Mouse (Mus musculus) telencephalon, adult 2 months (tissue): ENCODE data around the gene Dnajc6.

Source experiments
- DNase-seq: peaks from one replicate; pipeline ENCODE4 v3.0.0-alpha.2; 2011; ENCODE audit warnings: low read depth, low spot score

Gene Dnajc6

GRCm38 (mm10) chr4:101642708-101643107 is 146.3 kb downstream of the Dnajc6 start:
- DNase-seq, result no peak

- DNase-seq, result no peak
These were observed 146.8 kb downstream of the Dnajc6 start for GRCm38 (mm10) chr4:101643216-101643615.

DNA sequence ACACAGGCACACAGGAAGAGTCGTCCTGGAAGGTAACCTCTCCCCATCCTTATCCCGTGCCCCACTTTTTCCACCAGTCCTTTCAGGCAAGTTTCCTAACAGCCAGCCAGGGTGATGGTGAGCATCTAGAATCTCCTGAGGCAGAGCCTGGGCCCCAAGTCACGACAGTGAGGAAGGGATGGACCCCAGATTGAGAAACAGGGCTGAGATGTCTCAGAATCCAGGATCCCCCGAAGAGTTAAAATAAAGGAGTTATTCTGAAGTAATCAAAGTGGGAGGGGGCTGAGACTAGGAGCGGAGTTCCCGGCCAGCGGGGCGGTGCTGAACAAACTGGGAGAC is 150.4 kb downstream of the Dnajc6 start:
- DNase-seq, result no peak

- peak; percentile 99 for DNase-seq
These were observed 150.9 kb downstream of the Dnajc6 start, which contains the start of gene Leprot for GRCm38 (mm10) chr4:101647196-101647905. TSS of gene Leprot (plus strand) at chr4:101647718.

- no peak for DNase-seq
These were observed 151.7 kb downstream of the Dnajc6 start for GRCm38 (mm10) chr4:101647976-101648642.

GRCm38 (mm10) chr4:101648745-101649144 is 152.3 kb downstream of the Dnajc6 start:
- DNase-seq, result no peak

GRCm38 (mm10) chr4:101650961-101651360 is 154.5 kb downstream of the Dnajc6 start:
- no peak for DNase-seq

GRCm38 (mm10) chr4:101654256-101654655 is 157.8 kb downstream of the Dnajc6 start:
- DNase-seq, result no peak

DNA sequence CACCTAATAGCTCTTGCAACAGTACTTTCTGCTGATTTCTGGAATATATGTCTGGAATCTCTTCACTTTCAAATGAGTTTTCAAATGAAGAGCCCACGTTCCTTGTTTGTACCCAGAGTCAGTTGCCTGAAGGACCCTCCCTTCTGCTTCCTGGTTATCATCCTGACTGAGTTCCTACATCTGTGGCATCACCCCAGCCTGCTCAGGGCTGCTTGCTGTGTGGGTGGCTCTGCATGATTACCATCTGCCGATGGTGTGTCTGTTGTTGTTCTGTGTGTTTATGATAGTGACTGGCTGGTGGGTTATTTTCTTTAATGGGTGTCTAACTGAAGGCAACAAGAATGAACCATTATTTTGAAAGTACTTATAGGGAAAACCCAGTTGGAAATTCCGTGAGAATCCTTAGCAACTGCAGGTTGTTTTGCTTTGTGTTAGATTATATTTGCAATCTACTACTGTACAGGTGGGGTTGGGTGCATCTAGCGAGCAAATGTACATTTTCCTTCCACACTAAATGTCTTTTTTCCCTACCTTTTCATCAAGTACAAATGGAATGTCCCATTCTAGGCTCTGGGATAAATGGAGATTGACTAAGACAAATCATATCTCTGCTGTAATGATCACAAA is 158.5 kb downstream of the Dnajc6 start:
- no peak for DNase-seq

DNA sequence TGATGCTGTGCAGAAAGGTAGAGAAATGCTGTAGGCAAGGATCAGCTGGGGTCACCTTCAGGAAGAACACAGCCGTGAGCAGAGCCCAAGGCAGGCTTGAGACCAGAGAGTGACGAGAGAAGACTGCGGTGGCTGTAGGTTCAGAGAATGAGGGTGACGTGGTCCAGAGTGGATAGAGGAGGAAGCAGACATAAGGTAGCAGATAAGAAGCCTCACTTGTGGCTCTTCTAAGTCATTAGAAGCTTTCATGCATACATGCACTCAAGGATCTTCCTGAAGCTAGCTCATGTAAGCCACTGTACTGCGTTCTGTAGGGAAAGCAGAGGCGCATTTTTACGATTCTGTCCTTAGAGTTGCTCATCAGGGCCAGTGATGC is 159.0 kb downstream of the Dnajc6 start:
- no peak for DNase-seq

GRCm38 (mm10) chr4:101656056-101656455 is 159.6 kb downstream of the Dnajc6 start:
- no peak for DNase-seq

DNA sequence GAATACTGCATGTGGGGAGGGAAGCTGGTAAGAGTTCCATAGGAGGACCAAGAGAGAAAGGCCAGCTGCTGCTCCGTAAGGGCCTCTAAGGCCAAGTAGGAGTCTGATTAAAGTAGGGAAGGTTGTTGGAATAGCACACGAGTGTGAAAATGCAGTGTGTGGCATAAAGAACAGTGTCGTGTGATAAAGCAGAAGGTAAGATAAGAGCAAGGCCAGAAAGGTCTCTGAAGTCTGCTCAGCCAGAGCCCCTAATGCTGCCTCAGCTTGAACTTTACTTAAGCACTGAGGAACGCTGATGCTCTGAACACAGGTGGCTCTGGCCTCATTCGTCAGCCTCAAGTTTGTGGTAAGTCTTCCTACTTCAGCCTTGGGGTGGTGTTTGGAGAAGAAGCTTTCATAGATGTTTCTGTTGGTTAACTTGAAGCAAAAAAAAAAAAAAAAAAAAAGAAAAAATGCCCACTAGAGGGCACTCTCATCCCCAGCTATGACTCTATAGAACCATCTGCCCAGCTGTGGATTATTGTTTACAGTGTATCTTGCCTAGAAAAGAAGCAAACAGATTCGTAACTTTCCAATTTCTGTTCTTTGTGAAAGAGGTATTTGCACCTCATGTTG is 160.6 kb downstream of the Dnajc6 start:
- DNase-seq, result no peak

DNA sequence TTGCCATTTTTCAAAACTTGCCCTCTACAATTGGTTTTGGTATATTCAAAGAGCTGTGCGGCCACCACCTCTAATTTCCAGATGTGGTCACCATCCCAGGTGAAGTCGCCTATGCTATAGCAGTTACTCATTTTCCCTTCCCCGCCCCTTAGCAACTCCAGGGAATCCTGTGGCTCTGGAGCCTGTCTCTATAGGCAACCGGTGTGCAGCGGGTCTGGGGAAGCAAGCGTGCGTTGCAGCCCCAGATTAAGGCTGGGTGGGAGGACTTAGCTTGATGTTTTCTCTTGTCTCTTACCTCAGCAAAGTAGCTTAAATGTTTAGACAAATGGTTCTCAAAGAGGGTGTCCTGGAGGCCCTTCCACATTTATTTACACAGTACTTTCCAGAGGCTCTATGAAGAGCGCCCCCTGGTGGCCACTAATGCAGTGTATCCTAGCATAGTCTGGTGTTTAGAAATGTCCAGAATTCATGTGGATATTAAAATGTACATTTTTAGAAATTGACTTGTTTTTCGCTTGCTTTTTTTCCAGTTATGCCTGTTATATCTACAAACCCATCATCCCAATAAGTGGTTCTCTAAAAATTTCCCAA is 167.8 kb downstream of the Dnajc6 start:
- no peak for DNase-seq

- no peak for DNase-seq
These were observed 168.3 kb downstream of the Dnajc6 start for GRCm38 (mm10) chr4:101664766-101665165.

- DNase-seq, result no peak
These were observed 172.7 kb downstream of the Dnajc6 start for GRCm38 (mm10) chr4:101669161-101669560.

GRCm38 (mm10) chr4:101669811-101670210 is 173.4 kb downstream of the Dnajc6 start:
- no peak for DNase-seq

DNA sequence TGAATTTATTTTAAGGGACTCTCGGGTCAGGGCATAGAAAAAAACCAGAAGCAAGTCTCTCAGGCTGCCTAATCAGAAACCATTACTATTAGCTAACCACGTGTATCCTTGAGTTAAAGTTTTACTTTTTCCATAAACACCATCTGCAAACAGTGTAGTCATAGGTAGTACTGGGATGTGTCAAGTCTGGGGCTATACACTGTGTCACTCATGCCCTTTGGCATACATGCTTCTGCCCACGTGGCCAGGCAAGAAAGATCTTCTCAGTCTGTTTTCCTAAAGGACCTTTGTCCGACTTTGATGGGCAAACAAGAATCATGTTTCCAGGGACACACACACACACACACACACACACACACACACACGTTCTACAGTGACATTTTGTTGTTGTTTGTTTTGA is 178.3 kb downstream of the Dnajc6 start:
- DNase-seq, result no peak

GRCm38 (mm10) chr4:101675726-101676125 is 179.3 kb downstream of the Dnajc6 start:
- DNase-seq, result no peak

DNA sequence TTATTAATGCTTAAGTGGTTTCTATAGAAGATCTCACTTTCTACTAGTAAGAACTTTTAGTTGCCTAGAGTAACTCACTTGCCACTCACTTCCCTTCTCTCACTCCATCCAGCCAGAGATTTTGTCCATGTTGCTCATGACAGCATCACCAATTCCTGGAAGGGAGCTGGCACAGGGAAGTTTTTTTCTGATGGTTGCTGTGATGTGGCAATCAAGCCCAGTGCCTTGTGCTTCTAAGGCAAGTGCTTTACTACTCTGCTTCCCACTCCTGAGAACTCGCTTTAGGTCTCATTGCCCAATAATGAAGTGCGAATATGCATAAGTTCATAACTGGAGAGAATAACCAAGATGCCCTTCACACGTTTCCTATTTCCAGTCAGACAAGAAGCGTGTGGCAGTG is 186.2 kb downstream of the Dnajc6 start:
- DNase-seq, result no peak

- DNase-seq, result no peak
These were observed 186.6 kb downstream of the Dnajc6 start for GRCm38 (mm10) chr4:101683086-101683485.

- DNase-seq, result no peak
These were observed 188.4 kb downstream of the Dnajc6 start for GRCm38 (mm10) chr4:101684821-101685220.

DNA sequence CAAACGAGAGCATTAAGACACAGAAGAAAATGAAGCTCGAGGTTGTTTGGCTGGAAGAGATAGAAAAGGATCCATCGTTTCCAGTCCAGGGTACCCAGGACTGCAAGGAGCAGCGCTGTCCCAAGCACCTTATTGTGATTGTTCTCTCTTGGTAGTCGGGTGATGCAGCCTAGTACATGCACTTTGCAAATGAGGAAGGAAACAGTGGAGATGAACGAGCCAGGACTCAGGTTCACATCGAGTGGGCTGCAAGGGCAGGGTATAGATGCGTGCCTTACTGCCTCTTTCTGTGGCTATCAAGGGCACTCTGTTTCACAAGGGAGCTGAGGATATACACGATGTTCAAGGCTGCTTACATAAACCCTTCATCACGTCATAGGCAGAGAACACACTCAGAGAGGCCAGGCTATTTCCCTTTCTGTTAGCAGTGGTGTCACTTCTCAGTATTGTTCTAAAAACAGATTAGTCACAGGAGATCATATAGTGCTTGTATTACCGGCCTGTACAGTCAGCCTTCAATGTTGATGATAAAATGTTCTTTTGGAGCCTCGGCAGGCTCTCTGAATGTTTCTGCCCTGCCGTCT is 189.9 kb downstream of the Dnajc6 start:
- DNase-seq, result no peak
